Mouse (Mus musculus) embryonic facial prominence, embryonic 15.5 days (tissue): ENCODE measurements around the gene Spats2. TPM values are rescaled to one million over a fixed set of nuclear protein-coding genes. Genes with fewer than 3 reads are reported as not detected.

Source experiments
- ATAC-seq: fragments of 200-750 bp; cut with Nextera tagmentation; 2 replicates; pipeline ENCODE4 v1.8.0; 2017; ENCODE audit warnings: low read depth, moderate TSS enrichment; ENCODE audit not compliant: insufficient number of reproducible peaks, low FRiP score, low TSS enrichment
- H3K27ac ChIP-seq: fragments of 300-500 bp; sonication (generic); replicated peaks from 2 replicates; pipeline ENCODE4 v1.5.1; 2015; ENCODE audit warnings: mild to moderate bottlenecking, inconsistent platforms
- H3K27me3 ChIP-seq: fragments of 300-500 bp; sonication (generic); 2 replicates; pipeline ENCODE4 v1.6.1; 2015; ENCODE audit warnings: inconsistent platforms
- H3K36me3 ChIP-seq: fragments of 300-500 bp; sonication (generic); 2 replicates; pipeline ENCODE4 v1.6.1; 2015; ENCODE audit warnings: mild to moderate bottlenecking, inconsistent platforms
- H3K4me1 ChIP-seq: fragments of 300-500 bp; sonication (generic); 2 replicates; pipeline ENCODE4 v1.6.1; 2015; ENCODE audit warnings: inconsistent platforms
- H3K4me2 ChIP-seq: fragments of 300-500 bp; sonication (generic); replicated peaks from 2 replicates; pipeline ENCODE4 v1.6.1; 2015; ENCODE audit warnings: mild to moderate bottlenecking, inconsistent platforms
- H3K4me3 ChIP-seq: fragments of 300-500 bp; sonication (generic); replicated peaks from 2 replicates; pipeline ENCODE4 v1.5.1; 2015; ENCODE audit warnings: mild to moderate bottlenecking, inconsistent platforms
- H3K9ac ChIP-seq: fragments of 300-500 bp; sonication (generic); 2 replicates; pipeline ENCODE4 v1.6.1; 2015; ENCODE audit warnings: inconsistent platforms
- H3K9me3 ChIP-seq: fragments of 300-500 bp; sonication (generic); replicated peaks from 2 replicates; pipeline ENCODE4 v1.6.1; 2016; ENCODE audit warnings: inconsistent platforms
- WGBS: fragments of 180-500 bp; shearing (Covaris S2); methylation state at CpG from one replicate; pipeline ENCODE4 v1.1.7; 2015; 5-methylcytosine and 5-hydroxymethylcytosine counted together
- polyA plus RNA-seq: library from polyadenylated mRNA; unstranded; fragments of >200 nt; fragmentation: Nextera tagmentation; extraction: Ambion mirVana; gene quantifications from 2 replicates; pipeline ENCODE4 v1.2.1, GENCODE M21; 2015

The Spats2 gene
- polyA plus RNA-seq, 1 experiment from 2014 or later: 36.7 TPM

DNA sequence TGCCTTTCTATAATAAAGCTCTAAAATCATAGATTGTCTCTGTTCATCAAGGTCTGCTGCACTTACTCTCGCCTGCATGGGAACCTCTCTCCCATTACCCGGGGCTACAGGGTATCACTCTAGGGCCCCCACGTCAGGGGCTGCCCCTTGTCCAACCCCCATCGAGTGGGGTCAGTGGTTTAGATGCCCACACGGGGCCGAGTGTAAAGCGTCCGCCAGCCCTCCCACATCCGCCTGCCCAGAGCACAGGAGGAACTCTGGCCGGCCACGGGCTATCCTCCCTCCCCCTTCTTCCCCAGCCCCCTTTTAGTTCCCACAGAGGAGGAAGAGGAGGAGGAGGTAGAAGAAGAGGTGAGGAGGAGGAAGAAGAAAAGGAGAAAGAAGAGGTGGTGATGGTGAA is 4.9 kb upstream of the Spats2 start:
- H3K4me1 ChIP-seq: no peaks in the 10 kb centered on the region
- no peaks in the 10 kb centered on the region for H3K27me3 ChIP-seq
- H3K4me2 ChIP-seq: no peak overlapping the region
- H3K9ac ChIP-seq: no peak overlapping the region
- WGBS: 12% methylated on average over 11 of the region's 11 CpGs
- ATAC-seq: no peak
- no peaks in the 10 kb centered on the region for H3K9me3 ChIP-seq
- H3K27ac ChIP-seq: no peak overlapping the region
- H3K36me3 ChIP-seq: no peaks in the 10 kb centered on the region
- no peak overlapping the region for H3K4me3 ChIP-seq

DNA sequence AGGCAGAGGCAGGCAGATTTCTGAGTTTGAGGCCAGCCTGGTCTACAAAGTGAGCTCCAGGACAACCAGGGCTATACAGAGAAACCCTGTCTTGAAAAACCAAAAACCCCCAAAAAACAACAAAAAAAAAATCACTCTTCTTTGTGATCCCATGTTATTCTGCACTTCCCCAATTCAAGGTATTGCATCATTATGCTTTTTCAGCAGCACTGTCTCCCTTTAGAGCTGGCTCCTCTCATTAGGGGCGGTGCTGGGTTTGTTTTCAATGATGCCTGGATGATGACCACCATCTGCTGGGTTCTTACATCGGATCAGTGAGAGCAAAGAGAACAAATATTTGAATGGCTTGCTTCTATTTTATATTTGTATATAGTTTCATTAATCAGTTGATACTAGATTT is 3.1 kb upstream of the Spats2 start:
- 76% methylated on average over 2 of the region's 2 CpGs for WGBS
- H3K4me3 ChIP-seq: no peak overlapping the region
- no peaks in the 10 kb centered on the region for H3K36me3 ChIP-seq
- H3K4me1 ChIP-seq: peaks cover 3% of the 10 kb centered on the region
- no peaks in the 10 kb centered on the region for H3K9me3 ChIP-seq
- no peak overlapping the region for H3K9ac ChIP-seq
- H3K4me2 ChIP-seq: no peak overlapping the region
- no peak for ATAC-seq
- H3K27me3 ChIP-seq: no peaks in the 10 kb centered on the region
- no peak overlapping the region for H3K27ac ChIP-seq

DNA sequence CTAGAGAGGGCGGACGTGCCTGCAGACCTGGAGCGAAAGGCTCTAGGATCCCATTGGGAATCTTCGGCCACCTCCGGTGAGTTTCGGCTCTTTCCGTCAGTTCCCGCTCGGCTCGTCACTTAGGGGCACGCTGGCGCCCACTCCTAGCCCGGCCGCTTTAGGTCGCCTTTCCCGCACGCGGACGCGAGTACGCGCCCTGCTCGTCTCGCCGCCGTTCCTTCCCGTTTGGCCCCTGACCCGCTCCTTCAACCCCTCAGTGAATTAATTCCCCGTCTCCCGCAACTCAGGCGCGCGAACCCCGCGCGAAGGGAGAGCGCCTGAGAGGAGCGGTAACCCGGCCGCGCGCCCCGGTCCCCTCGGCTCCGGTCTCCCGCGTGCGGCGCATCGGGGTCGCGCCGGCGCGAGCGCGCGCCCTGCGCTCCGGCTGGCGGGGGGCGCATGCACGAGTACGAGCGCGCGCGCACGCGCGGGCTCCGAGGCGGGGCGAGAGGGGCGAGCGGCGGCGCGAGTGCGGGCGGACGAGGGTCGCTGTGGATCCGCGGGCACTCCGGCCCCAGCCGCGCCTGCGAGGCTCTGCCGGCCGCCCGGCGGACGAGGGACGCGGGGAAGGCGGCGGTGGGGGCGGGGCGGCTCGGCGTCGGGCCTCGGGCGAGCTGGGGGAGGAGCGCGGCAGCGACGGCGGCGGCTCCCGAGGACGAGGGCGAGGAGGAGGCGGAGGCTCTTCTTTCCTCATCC is 532 bp downstream of the Spats2 start:
- ATAC-seq: peak; percentile 86
- Histone ChIP-seq H3K4me2 (peak overlapping the region; percentile 84), H3K27me3 (no peaks in the 10 kb centered on the region), H3K27ac (peak overlapping the region; percentile 93), H3K9ac (peak overlapping the region; percentile 92), H3K4me1 (peaks cover 28% of the 10 kb centered on the region), H3K4me3 (peak overlapping the region; percentile 79), H3K36me3 (no peaks in the 10 kb centered on the region), H3K9me3 (no peaks in the 10 kb centered on the region)
- under 1% methylated on average over 114 of the region's 115 CpGs for WGBS

DNA sequence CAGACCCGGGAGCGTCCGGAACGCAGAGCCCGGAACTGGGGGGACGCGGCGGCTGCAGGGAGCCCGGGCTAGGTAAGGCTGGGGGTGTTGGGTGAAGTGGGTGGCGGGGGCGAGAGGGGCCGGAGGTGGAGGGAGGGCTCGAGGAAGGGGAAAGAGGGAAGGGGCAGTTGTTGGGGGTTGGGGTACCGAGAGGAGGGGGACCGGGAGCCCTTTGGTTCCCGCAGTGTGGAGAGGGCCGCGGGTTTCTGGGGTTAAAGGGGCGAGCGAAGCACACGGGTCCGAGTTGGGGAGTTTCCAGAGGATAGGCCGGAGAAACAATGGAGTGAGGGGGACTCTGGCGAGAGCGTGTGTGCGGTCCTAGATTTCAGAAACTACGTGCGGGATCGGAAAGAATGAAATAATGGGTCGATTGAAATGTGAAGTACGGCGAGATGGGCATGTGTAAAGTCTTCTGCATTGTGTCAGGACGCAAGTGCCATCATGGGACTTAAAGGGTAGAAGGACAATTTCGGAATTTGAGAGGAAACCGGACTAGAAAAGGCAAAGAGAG is 1.2 kb downstream of the Spats2 start:
- H3K9me3 ChIP-seq: no peaks in the 10 kb centered on the region
- no peaks in the 10 kb centered on the region for H3K36me3 ChIP-seq
- WGBS: under 1% methylated on average over 31 of the region's 35 CpGs
- no peaks in the 10 kb centered on the region for H3K27me3 ChIP-seq
- peaks cover 28% of the 10 kb centered on the region for H3K4me1 ChIP-seq
- no peak for ATAC-seq
- peak overlapping the region; percentile 79 for H3K4me3 ChIP-seq
- H3K27ac ChIP-seq: peak overlapping the region; percentile 93
- H3K4me2 ChIP-seq: peak overlapping the region; percentile 84
- H3K9ac ChIP-seq: peak overlapping the region; percentile 92

DNA sequence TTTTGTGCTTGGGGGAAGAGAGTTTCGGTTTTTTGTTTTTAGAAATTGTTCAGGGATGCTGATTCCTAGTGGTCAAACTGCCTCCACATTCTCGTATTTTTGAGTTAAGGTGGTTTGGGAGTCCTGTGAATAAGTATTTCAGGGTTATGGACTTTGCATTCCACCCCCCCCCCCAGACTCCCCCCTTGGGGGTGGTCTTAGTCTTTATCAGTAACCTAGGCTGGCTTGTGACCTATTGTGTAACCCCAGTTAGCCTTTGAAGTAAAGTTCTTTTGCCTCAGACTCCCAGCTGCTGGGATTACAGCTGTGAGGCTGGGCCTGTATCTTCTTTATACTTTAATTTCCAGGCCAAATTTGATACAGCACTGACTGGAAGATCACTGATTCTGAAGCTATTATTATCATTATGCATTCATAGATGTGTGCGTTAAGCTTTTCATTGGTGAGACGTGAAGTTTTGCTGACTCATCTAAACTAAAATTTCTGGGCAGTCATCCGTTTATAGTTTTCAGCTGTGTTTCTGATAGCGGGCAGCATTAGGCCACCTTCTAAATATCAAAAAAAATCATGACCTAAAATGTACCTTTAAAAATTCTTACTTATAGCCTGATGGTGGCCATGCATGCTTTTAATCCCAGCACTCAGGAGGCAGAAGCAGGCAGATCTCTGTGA is 2.3 kb downstream of the Spats2 start:
- Histone ChIP-seq H3K4me1 (peaks cover 28% of the 10 kb centered on the region), H3K4me3 (peak overlapping the region; percentile 79), H3K27me3 (no peaks in the 10 kb centered on the region), H3K9me3 (no peaks in the 10 kb centered on the region), H3K9ac (no peak overlapping the region), H3K4me2 (peak overlapping the region; percentile 84), H3K36me3 (no peaks in the 10 kb centered on the region), H3K27ac (no peak overlapping the region)
- no peak for ATAC-seq
- WGBS: 61% methylated on average over 6 of the region's 6 CpGs

DNA sequence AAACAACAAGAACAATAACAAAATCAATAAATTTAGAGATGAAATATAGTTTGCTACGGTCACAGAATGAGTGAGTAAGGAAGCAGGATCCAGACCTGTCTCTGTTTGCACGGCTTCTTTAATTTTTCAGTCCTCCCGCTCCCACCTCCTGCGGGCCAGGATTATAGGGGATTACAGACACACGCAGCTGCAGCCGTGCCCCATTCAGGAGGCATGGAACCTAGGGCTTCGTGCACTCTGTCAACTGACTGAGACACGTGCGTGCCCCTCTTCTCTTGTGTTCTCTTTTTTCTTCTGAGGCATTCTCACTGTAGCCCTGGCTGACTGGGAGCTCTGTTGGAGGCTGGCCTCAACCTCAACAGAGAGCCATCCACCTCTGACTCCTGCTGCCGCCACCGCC is 3.7 kb downstream of the Spats2 start:
- H3K4me1 ChIP-seq: peaks cover 28% of the 10 kb centered on the region
- H3K4me2 ChIP-seq: no peak overlapping the region
- H3K9me3 ChIP-seq: no peaks in the 10 kb centered on the region
- no peaks in the 10 kb centered on the region for H3K27me3 ChIP-seq
- ATAC-seq: no peak
- H3K4me3 ChIP-seq: no peak overlapping the region
- peak overlapping the region; percentile 52 for H3K27ac ChIP-seq
- H3K9ac ChIP-seq: no peak overlapping the region
- WGBS: 42% methylated on average over 11 of the region's 11 CpGs
- H3K36me3 ChIP-seq: no peaks in the 10 kb centered on the region

DNA sequence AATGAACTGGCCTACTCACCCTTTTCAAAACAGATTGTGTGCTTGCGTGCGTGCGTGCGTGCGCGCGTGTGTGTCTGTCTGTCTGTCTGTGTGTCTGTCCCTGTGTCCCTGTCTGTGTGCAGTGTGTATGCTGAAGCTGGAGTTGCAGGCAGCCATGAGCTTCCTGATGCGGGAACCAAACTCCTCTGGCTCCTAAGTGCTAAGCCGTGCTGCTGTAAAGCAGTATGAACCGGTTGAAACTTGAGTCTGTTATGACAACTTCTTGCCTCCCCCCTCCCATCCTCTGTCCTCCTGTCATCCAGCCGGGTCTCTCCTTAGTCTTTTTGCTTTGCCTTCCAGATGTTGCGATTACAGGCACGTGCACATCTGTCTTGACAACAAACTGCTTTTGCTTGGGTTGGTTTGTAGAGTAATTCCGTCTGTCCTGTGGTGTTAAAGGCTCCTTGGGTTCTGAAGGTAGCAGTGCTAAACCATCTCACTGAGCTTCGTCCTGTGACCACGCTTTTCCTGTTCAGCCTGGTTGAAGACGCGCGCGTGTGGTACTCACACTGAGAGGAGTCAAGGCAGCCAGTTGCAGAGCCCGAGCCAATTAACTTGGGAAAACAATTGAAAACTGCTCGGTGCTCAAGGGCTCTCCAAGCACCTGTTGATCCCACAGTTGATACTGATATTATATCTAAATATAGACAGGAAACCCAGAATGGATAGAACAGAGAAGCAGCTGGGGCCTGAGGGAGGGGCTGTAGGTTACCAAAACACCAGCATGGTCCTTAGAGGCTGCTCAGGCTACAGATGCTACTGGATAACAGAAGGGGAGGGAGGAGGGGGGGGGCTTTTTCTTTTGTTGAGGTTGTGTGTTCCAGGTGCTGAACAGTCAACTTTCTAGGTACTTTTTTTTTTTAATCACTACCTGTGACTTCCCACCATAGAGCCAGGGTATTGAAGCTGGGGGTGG is 4.5 kb downstream of the Spats2 start:
- Histone ChIP-seq H3K9me3 (no peaks in the 10 kb centered on the region), H3K4me3 (no peak overlapping the region), H3K27me3 (no peaks in the 10 kb centered on the region), H3K4me1 (peaks cover 28% of the 10 kb centered on the region), H3K9ac (no peak overlapping the region), H3K36me3 (no peaks in the 10 kb centered on the region), H3K4me2 (no peak overlapping the region), H3K27ac (peak overlapping the region; percentile 52)
- ATAC-seq: 0 out of 2 replicates have a peak, but pooled peaks have one; percentile 6
- 43% methylated on average over 22 of the region's 22 CpGs for WGBS

- no peak overlapping the region for H3K4me2 ChIP-seq
- H3K36me3 ChIP-seq: peaks cover 4% of the 10 kb centered on the region; the same call in 1 of the 2 replicates
- no peaks in the 10 kb centered on the region for H3K9me3 ChIP-seq
- no peaks in the 10 kb centered on the region for H3K27me3 ChIP-seq
- 87% methylated on average over 5 of the region's 5 CpGs for WGBS
- H3K4me3 ChIP-seq: no peak overlapping the region
- no peaks in the 10 kb centered on the region; the same call in 1 of the 2 replicates for H3K4me1 ChIP-seq
- no peak overlapping the region for H3K9ac ChIP-seq
- H3K27ac ChIP-seq: no peak overlapping the region
- ATAC-seq: no peak
Observed at GRCm38 (mm10) chr15:99138389-99138788, 12.7 kb downstream of the Spats2 start.

- Histone ChIP-seq H3K27me3 (no peaks in the 10 kb centered on the region), H3K9ac (no peak overlapping the region), H3K4me2 (no peak overlapping the region), H3K27ac (no peak overlapping the region), H3K36me3 (peaks cover 4% of the 10 kb centered on the region; the same call in 1 of the 2 replicates), H3K4me3 (no peak overlapping the region), H3K4me1 (no peaks in the 10 kb centered on the region; the same call in 1 of the 2 replicates), H3K9me3 (no peaks in the 10 kb centered on the region)
- WGBS: 55% methylated on average over 6 of the region's 6 CpGs
- no peak for ATAC-seq
Observed at GRCm38 (mm10) chr15:99139669-99140068, 14.0 kb downstream of the Spats2 start.

DNA sequence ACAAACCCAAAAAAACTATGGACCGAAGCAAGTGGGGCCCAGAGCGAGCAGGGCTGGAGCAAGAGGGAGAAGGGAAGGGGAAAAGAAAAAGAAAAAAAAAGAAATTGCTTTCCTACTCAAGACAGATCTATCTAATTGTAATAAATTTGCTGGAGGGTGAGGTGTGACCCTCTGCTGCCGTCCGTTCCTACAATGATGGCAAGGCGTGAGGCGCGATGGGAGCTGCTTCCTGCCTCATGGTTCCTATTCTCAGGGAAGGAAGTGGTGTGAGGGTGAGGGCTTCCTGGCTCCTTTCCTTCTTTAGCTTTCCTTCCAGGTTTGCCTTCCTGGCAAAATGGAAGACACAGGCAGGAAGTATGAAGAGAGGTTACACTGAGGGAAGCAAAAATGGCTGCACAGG is 24.8 kb downstream of the Spats2 start:
- Histone ChIP-seq H3K9me3 (no peaks in the 10 kb centered on the region), H3K9ac (no peak overlapping the region), H3K27me3 (no peaks in the 10 kb centered on the region), H3K36me3 (peaks cover 40% of the 10 kb centered on the region), H3K4me3 (no peak overlapping the region), H3K27ac (no peak overlapping the region), H3K4me2 (no peak overlapping the region), H3K4me1 (no peaks in the 10 kb centered on the region)
- WGBS: 86% methylated on average over 7 of the region's 7 CpGs
- ATAC-seq: no peak

DNA sequence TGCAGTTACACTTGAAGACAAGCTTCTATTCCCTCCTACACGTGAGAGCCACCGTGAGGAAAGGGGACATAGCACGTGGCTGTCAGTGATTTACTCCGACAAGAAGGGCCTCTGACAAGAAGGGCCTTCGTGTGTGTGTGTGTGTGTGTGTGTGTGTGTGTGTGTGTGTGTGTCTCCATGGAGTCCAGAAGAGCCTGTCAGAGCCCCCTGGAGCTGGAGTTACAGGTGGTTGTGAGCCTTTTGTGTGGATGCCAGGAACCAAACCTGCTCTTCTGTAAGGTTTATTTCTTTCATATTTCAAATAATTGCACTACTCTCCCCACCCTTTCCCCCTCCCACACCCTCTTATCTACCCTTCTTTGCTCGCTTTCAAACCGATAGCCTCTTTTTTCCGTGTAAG is 25.6 kb downstream of the Spats2 start:
- ATAC-seq: no peak
- Histone ChIP-seq H3K27me3 (no peaks in the 10 kb centered on the region), H3K36me3 (peaks cover 32% of the 10 kb centered on the region), H3K9me3 (no peaks in the 10 kb centered on the region), H3K4me3 (no peak overlapping the region), H3K4me1 (no peaks in the 10 kb centered on the region), H3K27ac (no peak overlapping the region), H3K4me2 (no peak overlapping the region), H3K9ac (no peak overlapping the region)
- 82% methylated on average over 8 of the region's 8 CpGs for WGBS
